Mouse (Mus musculus) heart, adult 2 months (tissue): Measurements from ENCODE around the gene Cdkn1c. TPM values are rescaled to one million over a fixed set of nuclear protein-coding genes. Genes with fewer than 3 reads are reported as not detected.

Source experiments
- DNase-seq, 2 experiments: peaks; one replicate each; pipeline ENCODE4 v3.0.0; 2021
- H3K27ac ChIP-seq: fragments of 200-600 bp; 2 replicates; pipeline ENCODE4 v1.8.1; 2022
- H3K27me3 ChIP-seq: fragments of 200-500 bp; 2 replicates; pipeline ENCODE4 v1.6.1; 2012; ENCODE audit warnings: mild to moderate bottlenecking, low read length, inconsistent platforms, mixed read lengths; ENCODE audit not compliant: control insufficient read depth, insufficient read depth
- H3K36me3 ChIP-seq: fragments of 200-500 bp; 2 replicates; pipeline ENCODE4 v1.6.1; 2012; ENCODE audit warnings: low read length, inconsistent platforms; ENCODE audit not compliant: control insufficient read depth, insufficient read depth
- H3K4me1 ChIP-seq: fragments of 200-500 bp; 2 replicates; pipeline ENCODE4 v1.6.1; 2011; ENCODE audit warnings: low read length; ENCODE audit not compliant: control insufficient read depth, insufficient read depth
- H3K4me3 ChIP-seq: fragments of 200-600 bp; 2 replicates; pipeline ENCODE4 v1.8.1; 2022
- H3K79me2 ChIP-seq: fragments of 200-500 bp; replicated peaks from 2 replicates; pipeline ENCODE4 v1.6.1; 2012; ENCODE audit warnings: mild to moderate bottlenecking, inconsistent platforms, low read length, moderate library complexity, mixed read lengths; ENCODE audit not compliant: control insufficient read depth, insufficient read depth
- H3K9ac ChIP-seq: fragments of 200-500 bp; 2 replicates; pipeline ENCODE4 v1.6.1; 2012; ENCODE audit warnings: low read depth, mild to moderate bottlenecking, control low read depth, inconsistent platforms, low read length, mixed read lengths
- CTCF ChIP-seq: fragments of 200-600 bp; IDR thresholded peaks from 2 replicates; pipeline ENCODE4 v1.8.1; 2022; ENCODE audit warnings: antibody characterized with exemption, mild to moderate bottlenecking, moderate library complexity
- EP300 ChIP-seq: fragments of 200-500 bp; IDR thresholded peaks from 2 replicates; pipeline ENCODE4 v1.6.1; 2011; ENCODE audit warnings: low read depth, low read length, control low read depth; ENCODE audit not compliant: insufficient read depth
- POLR2A ChIP-seq: fragments of 200-500 bp; IDR thresholded peaks from 2 replicates; pipeline ENCODE4 v1.6.1; 2011; ENCODE audit warnings: mild to moderate bottlenecking, low read depth, low read length, control low read depth; ENCODE audit not compliant: insufficient read depth
- WGBS: fragments of 180-500 bp; shearing (Covaris S2); methylation state at CpG from one replicate; pipeline ENCODE4 v1.1.7; 2018; 5-methylcytosine and 5-hydroxymethylcytosine counted together
- intact Hi-C: fragments of 180-260 bp; cut with DNase I; formaldehyde crosslinking; loops from one replicate; pipeline ENCODE4 v1.15.1; 2025
- polyA plus RNA-seq: library from polyadenylated mRNA; depleted of rRNA; stranded (reverse); fragments of >200 nt; gene quantifications from 2 replicates; pipeline ENCODE4 v1.2.3, GENCODE M21; 2012
- total RNA-seq, 2 experiments: library from RNA; stranded (reverse); gene quantifications; 2 replicates each; pipeline ENCODE4 v1.2.3; 2021

The Cdkn1c gene
- total and polyA plus RNA-seq, 3 experiments: 12.3 to 42.4 (median 33.9) TPM

DNA sequence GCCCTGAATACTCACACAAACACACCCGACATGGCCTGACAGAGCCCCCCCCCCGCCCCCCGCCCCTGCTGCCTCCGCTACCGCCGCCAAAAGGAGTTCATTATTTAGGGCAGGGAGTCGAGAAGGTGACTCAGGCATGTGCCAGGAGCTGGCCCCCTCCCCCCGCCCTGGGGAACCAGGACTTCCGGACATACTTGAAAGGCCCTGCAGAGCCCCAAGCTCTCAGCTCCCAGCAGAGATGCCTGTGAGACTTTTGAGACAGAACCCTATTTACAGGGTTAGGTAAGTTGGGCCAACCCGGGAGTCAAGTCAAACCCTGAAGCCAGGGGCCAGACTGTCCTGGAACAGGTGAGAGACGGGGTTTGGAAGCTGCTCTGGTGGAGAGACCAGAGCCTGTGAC, 1.1 kb upstream of the Cdkn1c start:
- H3K9ac ChIP-seq: no peak overlapping the region
- H3K4me1 ChIP-seq: no peaks in the 10 kb centered on the region; the same call in 1 of the 2 replicates
- intact Hi-C loops: loop anchor here (2.0 to 10.0 kb wide), 3 partner anchors 53 to 567 kb away; no protein-coding TSS in a partner anchor
- H3K36me3 ChIP-seq: no peaks in the 10 kb centered on the region
- H3K4me3 ChIP-seq: no peak overlapping the region
- H3K79me2 ChIP-seq: no peaks in the 10 kb centered on the region
- WGBS: 61% methylated on average over 11 of the region's 11 CpGs
- H3K27me3 ChIP-seq: 0 out of 2 replicates have a peak, but pooled peaks cover 2% of the 10 kb centered on the region
- no peak for TF ChIP-seq CTCF
- no peak for TF ChIP-seq EP300
- TF ChIP-seq POLR2A: no peak
- no peak overlapping the region for H3K27ac ChIP-seq
- no peak for DNase-seq

DNA sequence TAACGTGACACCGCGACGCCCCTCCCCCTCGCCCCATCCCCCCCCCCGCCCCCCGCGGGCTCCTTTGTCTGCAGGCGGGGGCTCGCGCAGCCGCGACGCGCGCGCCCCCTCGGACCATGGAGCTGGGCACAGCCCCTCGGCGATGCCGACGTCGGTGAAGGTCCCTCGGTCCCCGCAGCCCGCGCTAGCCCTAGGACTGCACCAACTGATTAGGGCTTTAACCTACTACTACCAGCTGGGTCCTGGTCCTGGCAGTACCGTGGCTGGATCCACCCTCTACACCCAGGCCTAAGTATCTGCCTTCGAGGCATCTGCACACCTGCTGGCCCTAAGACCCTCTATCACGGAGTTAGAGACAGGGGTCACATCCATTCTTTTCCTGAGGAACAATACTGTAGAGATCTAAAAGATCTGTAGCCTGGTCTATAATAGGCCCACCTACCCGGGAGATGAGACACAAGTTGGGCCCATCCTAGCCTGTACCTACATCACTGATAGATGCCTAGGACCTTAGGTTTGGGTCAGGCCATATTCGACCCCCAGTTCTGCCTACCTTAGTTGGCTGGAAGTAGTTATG, 532 bp upstream of the Cdkn1c start:
- no peak for TF ChIP-seq EP300

DNA sequence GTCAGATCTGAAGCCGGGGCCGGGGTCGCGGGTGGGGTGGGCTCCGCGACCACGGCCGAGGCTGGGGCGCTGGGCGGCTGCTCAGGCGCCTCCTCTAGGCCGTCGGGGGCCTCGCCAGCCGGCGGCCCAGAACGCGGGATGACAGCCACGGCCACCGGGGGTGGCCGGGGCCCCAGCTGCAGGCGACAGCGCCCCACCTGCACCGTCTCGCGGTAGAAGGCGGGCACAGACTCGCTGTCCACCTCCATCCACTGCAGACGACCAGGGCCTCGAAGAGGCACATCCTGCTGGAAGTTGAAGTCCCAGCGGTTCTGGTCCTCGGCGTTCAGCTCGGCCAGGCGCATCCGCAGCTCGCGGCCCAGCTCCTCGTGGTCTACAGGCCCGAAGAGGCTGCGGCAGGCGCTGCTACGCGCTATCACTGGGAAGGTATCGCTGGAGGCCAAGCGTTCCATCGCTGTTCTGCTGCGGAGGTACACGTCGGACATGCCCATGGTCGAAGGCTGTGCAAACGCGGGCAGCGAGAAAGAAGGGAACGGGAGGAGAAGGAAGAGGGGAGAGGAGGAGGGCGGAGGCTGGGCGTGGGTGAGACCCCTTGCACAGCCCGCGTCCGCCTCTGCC, 524 bp downstream of the Cdkn1c start:
- 0 out of 2 replicates have a peak, but pooled peaks cover 2% of the 10 kb centered on the region for H3K27me3 ChIP-seq
- DNase-seq: no peak
- peak overlapping the region; percentile 75 for H3K4me3 ChIP-seq
- H3K27ac ChIP-seq: peak overlapping the region; percentile 73
- no peaks in the 10 kb centered on the region; the same call in 1 of the 2 replicates for H3K4me1 ChIP-seq
- H3K36me3 ChIP-seq: no peaks in the 10 kb centered on the region
- WGBS: 31% methylated on average over 58 of the region's 60 CpGs
- no peaks in the 10 kb centered on the region for H3K79me2 ChIP-seq
- TF ChIP-seq POLR2A: no peak
- no peak for TF ChIP-seq CTCF
- TF ChIP-seq EP300: no peak
- intact Hi-C loops: loop anchor here (2.0 to 10.0 kb wide), 3 partner anchors 52 to 566 kb away; no protein-coding TSS in a partner anchor
- H3K9ac ChIP-seq: peak overlapping the region; percentile 84

More for the DNA sequence above, 532 bp upstream of the Cdkn1c start:
- H3K36me3 ChIP-seq: no peaks in the 10 kb centered on the region
- peak overlapping the region; percentile 28; the same call in 1 of the 2 replicates for H3K4me3 ChIP-seq
- H3K9ac ChIP-seq: peak overlapping the region; percentile 59
- 36% methylated on average over 15 of the region's 32 CpGs for WGBS
- no peaks in the 10 kb centered on the region; the same call in 1 of the 2 replicates for H3K4me1 ChIP-seq
- H3K79me2 ChIP-seq: no peaks in the 10 kb centered on the region
- DNase-seq: no peak
- H3K27ac ChIP-seq: peak overlapping the region; percentile 2; the same call in 1 of the 2 replicates
- 0 out of 2 replicates have a peak, but pooled peaks cover 2% of the 10 kb centered on the region for H3K27me3 ChIP-seq
- intact Hi-C loops: loop anchor here (2.0 to 10.0 kb wide), 3 partner anchors 53 to 567 kb away; no protein-coding TSS in a partner anchor

DNA sequence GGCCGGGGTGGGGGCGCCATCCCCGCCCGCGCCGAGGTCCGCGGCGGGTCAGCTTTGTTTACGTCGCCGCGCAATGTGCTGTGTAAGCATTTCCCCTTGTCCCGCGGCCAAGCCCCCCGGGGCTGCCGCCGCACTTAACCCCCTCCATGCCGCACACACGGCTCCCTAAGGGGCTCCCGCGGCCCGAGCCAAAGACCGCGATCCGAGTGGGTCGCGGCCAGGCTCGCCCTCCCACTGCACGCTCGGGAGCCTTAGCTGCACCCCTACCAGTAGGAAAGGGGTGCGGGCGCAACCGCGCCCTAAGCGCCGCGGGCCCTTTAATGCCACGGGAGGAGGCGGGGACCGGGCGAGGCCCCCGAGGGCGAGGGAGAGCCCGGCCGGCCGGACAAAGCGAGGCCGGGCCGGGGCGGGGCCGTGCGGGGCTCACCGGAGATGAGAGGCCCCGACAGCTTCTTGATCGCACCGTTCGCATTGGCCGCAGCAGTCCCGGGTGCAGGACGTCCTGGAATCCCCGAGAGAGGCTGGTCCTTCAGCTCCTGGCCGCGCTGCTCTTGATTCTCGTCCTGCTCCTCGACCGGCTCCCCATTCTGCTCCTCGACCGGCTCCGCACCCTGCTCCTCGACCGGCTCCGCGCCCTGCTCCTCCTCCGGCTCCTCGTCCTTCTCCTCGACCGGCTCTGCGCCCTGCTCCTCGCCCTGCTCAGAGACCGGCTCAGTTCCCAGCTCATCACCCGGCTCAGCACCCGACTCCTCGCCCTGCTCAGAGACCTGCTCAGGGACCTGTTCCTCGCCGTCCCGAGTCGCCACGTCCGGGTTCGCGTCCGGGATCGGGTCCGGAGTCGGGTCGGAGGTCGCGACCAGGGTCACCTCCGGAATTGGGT, 1.3 kb downstream of the Cdkn1c start:
- TF ChIP-seq POLR2A: peak; percentile 25; the same call in 1 of the 2 replicates
- TF ChIP-seq CTCF: no peak
- TF ChIP-seq EP300: no peak
- peak overlapping the region; percentile 84 for H3K9ac ChIP-seq
- 18% methylated on average over 96 of the region's 100 CpGs for WGBS
- intact Hi-C loops: loop anchor here (2.0 to 10.0 kb wide), 4 partner anchors 51 to 565 kb away; no protein-coding TSS in a partner anchor
- peak; percentile 81 to 82 for DNase-seq
- no peaks in the 10 kb centered on the region; the same call in 1 of the 2 replicates for H3K4me1 ChIP-seq
- H3K27ac ChIP-seq: peak overlapping the region; percentile 73
- no peaks in the 10 kb centered on the region for H3K79me2 ChIP-seq
- no peaks in the 10 kb centered on the region for H3K36me3 ChIP-seq
- H3K27me3 ChIP-seq: 0 out of 2 replicates have a peak, but pooled peaks cover 2% of the 10 kb centered on the region
- H3K4me3 ChIP-seq: peak overlapping the region; percentile 75

DNA sequence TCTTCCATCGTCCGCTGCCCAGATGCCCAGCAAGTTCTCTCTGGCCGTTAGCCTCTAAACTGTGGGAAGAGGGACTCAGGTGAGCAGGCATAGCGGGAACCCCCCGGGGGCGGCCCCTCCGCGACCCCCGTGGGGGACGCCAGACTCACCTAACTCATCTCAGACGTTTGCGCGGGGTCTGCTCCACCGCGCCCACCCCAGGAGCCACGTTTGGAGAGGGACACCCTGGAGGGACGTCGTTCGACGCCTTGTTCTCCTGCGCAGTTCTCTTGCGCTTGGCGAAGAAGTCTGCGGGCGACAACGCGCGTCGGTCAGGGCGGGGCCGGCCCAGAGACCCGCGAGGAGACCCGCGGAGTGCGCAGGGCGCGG, 1.9 kb downstream of the Cdkn1c start:
- intact Hi-C loops: loop anchor here (2.0 kb wide), 1 partner anchor 90 kb away; no protein-coding TSS in a partner anchor
- H3K36me3 ChIP-seq: no peaks in the 10 kb centered on the region
- WGBS: 20% methylated on average over 38 of the region's 38 CpGs
- H3K27ac ChIP-seq: peak overlapping the region; percentile 73
- H3K79me2 ChIP-seq: no peaks in the 10 kb centered on the region
- peak overlapping the region; percentile 75 for H3K4me3 ChIP-seq
- H3K27me3 ChIP-seq: 0 out of 2 replicates have a peak, but pooled peaks cover 2% of the 10 kb centered on the region
- TF ChIP-seq POLR2A (no peak), CTCF (no peak), EP300 (no peak)
- H3K4me1 ChIP-seq: no peaks in the 10 kb centered on the region; the same call in 1 of the 2 replicates
- H3K9ac ChIP-seq: peak overlapping the region; percentile 84
- DNase-seq: peak in 1 of 2 experiments; percentile 54
